Mouse (Mus musculus) liver, postnatal 0 days (tissue): Measurements from ENCODE around the gene Mgmt. TPM values are rescaled to one million over a fixed set of nuclear protein-coding genes. Genes with fewer than 3 reads are reported as not detected.

Experiments used
- ATAC-seq: fragments of 200-750 bp; cut with Nextera tagmentation; 2 replicates; pipeline ENCODE4 v1.8.0; 2017; ENCODE audit warnings: mild to moderate bottlenecking, moderate library complexity
- DNase-seq: peaks from one replicate; pipeline ENCODE4 v3.0.0-alpha.2; 2016
- H3K27ac ChIP-seq: fragments of 300-500 bp; sonication (generic); 2 replicates; pipeline ENCODE4 v1.5.1; 2014; ENCODE audit warnings: antibody characterized with exemption, moderate library complexity, mild to moderate bottlenecking, low read depth
- H3K27me3 ChIP-seq: fragments of 300-500 bp; sonication (generic); 2 replicates; pipeline ENCODE4 v1.6.1; 2014; ENCODE audit warnings: low read length, control low read depth, mixed read lengths; ENCODE audit not compliant: insufficient read depth
- H3K36me3 ChIP-seq: fragments of 300-500 bp; sonication (generic); replicated peaks from 2 replicates; pipeline ENCODE4 v1.6.1; 2014; ENCODE audit warnings: mild to moderate bottlenecking, control low read depth, low read length, moderate library complexity, mixed read lengths; ENCODE audit not compliant: insufficient read depth
- H3K4me1 ChIP-seq: fragments of 300-500 bp; sonication (generic); 2 replicates; pipeline ENCODE4 v1.6.1; 2014; ENCODE audit warnings: antibody characterized with exemption, mild to moderate bottlenecking, control low read depth; ENCODE audit not compliant: insufficient read depth
- H3K4me2 ChIP-seq: fragments of 300-500 bp; sonication (generic); 2 replicates; pipeline ENCODE4 v1.6.1; 2014; ENCODE audit warnings: low read depth, mild to moderate bottlenecking, low read length, moderate library complexity, mixed read lengths
- H3K4me3 ChIP-seq: fragments of 300-500 bp; sonication (generic); 2 replicates; pipeline ENCODE4 v1.5.1; 2014; ENCODE audit warnings: low read depth, low read length
- H3K9ac ChIP-seq: fragments of 300-500 bp; sonication (generic); replicated peaks from 2 replicates; pipeline ENCODE4 v1.6.1; 2014; ENCODE audit warnings: mild to moderate bottlenecking, moderate library complexity
- H3K9me3 ChIP-seq: fragments of 300-500 bp; sonication (generic); 2 replicates; pipeline ENCODE4 v1.6.1; 2016; ENCODE audit warnings: mild to moderate bottlenecking, control low read depth, low read length, mixed read lengths
- CTCF ChIP-seq: sonication (generic); IDR thresholded peaks from 2 replicates; pipeline ENCODE4 v1.5.1; 2016; ENCODE audit warnings: antibody characterized with exemption, low read depth
- EP300 ChIP-seq: IDR thresholded peaks from 2 replicates; pipeline ENCODE4 v1.6.1; 2016; ENCODE audit warnings: antibody characterized with exemption, low read depth, mild to moderate bottlenecking
- WGBS: fragments of 180-500 bp; shearing (Covaris S2); extraction: QIAGEN DNeasy Blood & Tissue Kit; methylation state at CpG from one replicate; pipeline ENCODE4 v1.1.7; 2014; ENCODE audit not compliant: insufficient replicate concordance; 5-methylcytosine and 5-hydroxymethylcytosine counted together
- polyA plus RNA-seq: library from polyadenylated mRNA; unstranded; fragments of >200 nt; fragmentation: Nextera tagmentation; extraction: Ambion mirVana; gene quantifications from 2 replicates; pipeline ENCODE4 v1.2.1, GENCODE M21; 2015

Gene Mgmt
- polyA plus RNA-seq, 1 experiment from 2014 or later = 3.0 TPM

- no peaks in the 10 kb centered on the region for H3K27me3 ChIP-seq
- DNase-seq = no peak
- no peak for TF ChIP-seq EP300
- no peak for TF ChIP-seq CTCF
- no peaks in the 10 kb centered on the region for H3K9me3 ChIP-seq
- no peak for ATAC-seq
- H3K4me1 ChIP-seq = no peaks in the 10 kb centered on the region
- H3K9ac ChIP-seq = no peak overlapping the region
- no peaks in the 10 kb centered on the region for H3K36me3 ChIP-seq
- H3K4me3 ChIP-seq = no peak overlapping the region
- no peak overlapping the region for H3K27ac ChIP-seq
- 80% methylated on average over 6 of the region's 6 CpGs for WGBS
- H3K4me2 ChIP-seq = no peak overlapping the region
These were observed 179.9 kb downstream of the Mgmt start for GRCm38 (mm10) chr7:137074324-137074723.

- H3K27me3 ChIP-seq = no peaks in the 10 kb centered on the region
- no peak overlapping the region for H3K4me2 ChIP-seq
- H3K9ac ChIP-seq = no peak overlapping the region
- ATAC-seq (no peak), DNase-seq (no peak)
- H3K4me3 ChIP-seq = no peak overlapping the region
- H3K27ac ChIP-seq = no peak overlapping the region
- 89% methylated on average over 1 of the region's 1 CpGs for WGBS
- no peaks in the 10 kb centered on the region for H3K4me1 ChIP-seq
- TF ChIP-seq CTCF (no peak), EP300 (no peak)
- no peaks in the 10 kb centered on the region for H3K36me3 ChIP-seq
- H3K9me3 ChIP-seq = no peaks in the 10 kb centered on the region
These were observed 180.9 kb downstream of the Mgmt start for GRCm38 (mm10) chr7:137075301-137075700.

GRCm38 (mm10) chr7:137080171-137080570, 185.8 kb downstream of the Mgmt start:
- no peaks in the 10 kb centered on the region for H3K4me1 ChIP-seq
- no peak overlapping the region for H3K4me2 ChIP-seq
- no peak overlapping the region for H3K27ac ChIP-seq
- no peaks in the 10 kb centered on the region for H3K27me3 ChIP-seq
- no peak overlapping the region for H3K4me3 ChIP-seq
- DNase-seq = no peak
- 83% methylated on average over 4 of the region's 4 CpGs for WGBS
- no peak overlapping the region for H3K9ac ChIP-seq
- no peak for TF ChIP-seq CTCF
- TF ChIP-seq EP300 = no peak
- no peak for ATAC-seq
- H3K36me3 ChIP-seq = no peaks in the 10 kb centered on the region
- H3K9me3 ChIP-seq = no peaks in the 10 kb centered on the region

- no peaks in the 10 kb centered on the region for H3K36me3 ChIP-seq
- no peaks in the 10 kb centered on the region for H3K9me3 ChIP-seq
- DNase-seq (no peak), ATAC-seq (no peak)
- WGBS = 80% methylated on average over 6 of the region's 6 CpGs
- no peaks in the 10 kb centered on the region for H3K27me3 ChIP-seq
- TF ChIP-seq EP300 = no peak
- TF ChIP-seq CTCF = no peak
- no peak overlapping the region for H3K4me3 ChIP-seq
- no peak overlapping the region for H3K4me2 ChIP-seq
- H3K27ac ChIP-seq = no peak overlapping the region
- no peaks in the 10 kb centered on the region for H3K4me1 ChIP-seq
- H3K9ac ChIP-seq = no peak overlapping the region
These were observed 187.8 kb downstream of the Mgmt start for GRCm38 (mm10) chr7:137082171-137082570.

- WGBS = 80% methylated on average over 7 of the region's 7 CpGs
- Histone ChIP-seq H3K9ac (no peak overlapping the region), H3K36me3 (no peaks in the 10 kb centered on the region), H3K4me2 (no peak overlapping the region), H3K27ac (no peak overlapping the region), H3K9me3 (no peaks in the 10 kb centered on the region), H3K27me3 (no peaks in the 10 kb centered on the region), H3K4me3 (no peak overlapping the region), H3K4me1 (no peaks in the 10 kb centered on the region)
- TF ChIP-seq EP300 = no peak
- TF ChIP-seq CTCF = no peak
- DNase-seq = no peak
- ATAC-seq = no peak
These were observed 190.2 kb downstream of the Mgmt start for GRCm38 (mm10) chr7:137084651-137085050.

GRCm38 (mm10) chr7:137085969-137086606, 191.7 kb downstream of the Mgmt start:
- ATAC-seq (peak; percentile 75), DNase-seq (peak; percentile 56)
- no peak for TF ChIP-seq CTCF
- no peak for TF ChIP-seq EP300
- 54% methylated on average over 14 of the region's 14 CpGs for WGBS
- no peak overlapping the region for H3K27ac ChIP-seq
- H3K36me3 ChIP-seq = no peaks in the 10 kb centered on the region
- no peak overlapping the region for H3K4me2 ChIP-seq
- no peak overlapping the region for H3K4me3 ChIP-seq
- H3K4me1 ChIP-seq = no peaks in the 10 kb centered on the region
- no peaks in the 10 kb centered on the region for H3K9me3 ChIP-seq
- no peaks in the 10 kb centered on the region for H3K27me3 ChIP-seq
- no peak overlapping the region for H3K9ac ChIP-seq
